Mouse (Mus musculus): ENCODE results near the gene Nr1d1. TPM values are rescaled to one million over a fixed set of nuclear protein-coding genes. Genes with fewer than 3 reads are reported as not detected.

Nr1d1 gene
- polyA plus RNA-seq, 1 experiment from 2014 or later, result 0.69 TPM

GRCm38 (mm10) chr11:98786359-98787214, 11.5 kb upstream of the Nr1d1 start:
- H3K4me1 ChIP-seq (ENCODE audit: control insufficient read depth, insufficient read depth, low read length), result peaks cover 19% of the 10 kb centered on the region
- H3K4me3 ChIP-seq (ENCODE audit: low read depth, low read length), result no peak overlapping the region
- 4% methylated on average over 14 of the region's 15 CpGs for WGBS
- H3K27me3 ChIP-seq (ENCODE audit: control insufficient read depth, insufficient read depth, low read length), result no peaks in the 10 kb centered on the region
- ATAC-seq (replicated peaks; ENCODE audit: insufficient number of reproducible peaks, low FRiP score, low TSS enrichment, low read depth) (peak; percentile 55), DNase-seq (ENCODE audit: low spot score) (peak; percentile 97)
- no peak overlapping the region for H3K4me2 ChIP-seq (ENCODE audit: low read depth, low read length)
- no peaks in the 10 kb centered on the region for H3K9me3 ChIP-seq (replicated peaks; ENCODE audit: control insufficient read depth, low read length)
- no peak overlapping the region for H3K9ac ChIP-seq (replicated peaks; ENCODE audit: low read length)
- no peaks in the 10 kb centered on the region for H3K36me3 ChIP-seq (replicated peaks; ENCODE audit: control insufficient read depth, insufficient read depth, low read depth, low read length)
- 0 out of 2 replicates have a peak overlapping the region, but pooled peaks have one; percentile 32 for H3K27ac ChIP-seq (replicated peaks; ENCODE audit: low read depth, low read length)

GRCm38 (mm10) chr11:98785772-98786281, 10.7 kb upstream of the Nr1d1 start:
- H3K36me3 ChIP-seq (replicated peaks; ENCODE audit: control insufficient read depth, insufficient read depth, low read depth, low read length), result no peaks in the 10 kb centered on the region
- H3K4me1 ChIP-seq (ENCODE audit: control insufficient read depth, insufficient read depth, low read length), result peaks cover 19% of the 10 kb centered on the region
- no peak overlapping the region for H3K4me2 ChIP-seq (ENCODE audit: low read depth, low read length)
- no peaks in the 10 kb centered on the region for H3K9me3 ChIP-seq (replicated peaks; ENCODE audit: control insufficient read depth, low read length)
- no peaks in the 10 kb centered on the region for H3K27me3 ChIP-seq (ENCODE audit: control insufficient read depth, insufficient read depth, low read length)
- ATAC-seq (replicated peaks; ENCODE audit: insufficient number of reproducible peaks, low FRiP score, low TSS enrichment, low read depth) (no peak), DNase-seq (ENCODE audit: low spot score) (peak; percentile 73)
- 15% methylated on average over 12 of the region's 12 CpGs for WGBS
- H3K27ac ChIP-seq (replicated peaks; ENCODE audit: low read depth, low read length), result 0 out of 2 replicates have a peak overlapping the region, but pooled peaks have one; percentile 10
- no peak overlapping the region for H3K4me3 ChIP-seq (ENCODE audit: low read depth, low read length)
- H3K9ac ChIP-seq (replicated peaks; ENCODE audit: low read length), result no peak overlapping the region

- Histone ChIP-seq H3K9ac (replicated peaks; ENCODE audit: low read length) (no peak overlapping the region), H3K36me3 (replicated peaks; ENCODE audit: control insufficient read depth, insufficient read depth, low read depth, low read length) (no peaks in the 10 kb centered on the region), H3K27me3 (ENCODE audit: control insufficient read depth, insufficient read depth, low read length) (no peaks in the 10 kb centered on the region), H3K9me3 (replicated peaks; ENCODE audit: control insufficient read depth, low read length) (no peaks in the 10 kb centered on the region), H3K4me1 (ENCODE audit: control insufficient read depth, insufficient read depth, low read length) (peaks cover 19% of the 10 kb centered on the region), H3K4me3 (ENCODE audit: low read depth, low read length) (no peak overlapping the region), H3K4me2 (ENCODE audit: low read depth, low read length) (no peak overlapping the region), H3K27ac (replicated peaks; ENCODE audit: low read depth, low read length) (0 out of 2 replicates have a peak overlapping the region, but pooled peaks have one; percentile 22)
- DNase-seq (ENCODE audit: low spot score) (no peak), ATAC-seq (replicated peaks; ENCODE audit: insufficient number of reproducible peaks, low FRiP score, low TSS enrichment, low read depth) (no peak)
- 64% methylated on average over 10 of the region's 10 CpGs for WGBS
Observed at GRCm38 (mm10) chr11:98785214-98785613, 10.1 kb upstream of the Nr1d1 start.

GRCm38 (mm10) chr11:98784139-98784538, 9.0 kb upstream of the Nr1d1 start:
- Histone ChIP-seq H3K4me1 (ENCODE audit: control insufficient read depth, insufficient read depth, low read length) (peaks cover 19% of the 10 kb centered on the region), H3K4me2 (ENCODE audit: low read depth, low read length) (no peak overlapping the region), H3K9me3 (replicated peaks; ENCODE audit: control insufficient read depth, low read length) (no peaks in the 10 kb centered on the region), H3K36me3 (replicated peaks; ENCODE audit: control insufficient read depth, insufficient read depth, low read depth, low read length) (no peaks in the 10 kb centered on the region), H3K4me3 (ENCODE audit: low read depth, low read length) (no peak overlapping the region), H3K27me3 (ENCODE audit: control insufficient read depth, insufficient read depth, low read length) (no peaks in the 10 kb centered on the region), H3K9ac (replicated peaks; ENCODE audit: low read length) (no peak overlapping the region), H3K27ac (replicated peaks; ENCODE audit: low read depth, low read length) (no peak overlapping the region)
- ATAC-seq (replicated peaks; ENCODE audit: insufficient number of reproducible peaks, low FRiP score, low TSS enrichment, low read depth) (no peak), DNase-seq (ENCODE audit: low spot score) (no peak)
- 67% methylated on average over 4 of the region's 4 CpGs for WGBS

GRCm38 (mm10) chr11:98783236-98783696, 8.1 kb upstream of the Nr1d1 start:
- DNase-seq (ENCODE audit: low spot score) (peak; percentile 82), ATAC-seq (replicated peaks; ENCODE audit: insufficient number of reproducible peaks, low FRiP score, low TSS enrichment, low read depth) (peak; percentile 44; the same call in 1 of the 2 replicates)
- Histone ChIP-seq H3K9ac (replicated peaks; ENCODE audit: low read length) (peak overlapping the region; percentile 63), H3K4me2 (ENCODE audit: low read depth, low read length) (peak overlapping the region; percentile 44), H3K4me1 (ENCODE audit: control insufficient read depth, insufficient read depth, low read length) (peaks cover 19% of the 10 kb centered on the region), H3K4me3 (ENCODE audit: low read depth, low read length) (peak overlapping the region; percentile 11; the same call in 1 of the 2 replicates), H3K27me3 (ENCODE audit: control insufficient read depth, insufficient read depth, low read length) (no peaks in the 10 kb centered on the region), H3K9me3 (replicated peaks; ENCODE audit: control insufficient read depth, low read length) (no peaks in the 10 kb centered on the region), H3K27ac (replicated peaks; ENCODE audit: low read depth, low read length) (peak overlapping the region; percentile 77), H3K36me3 (replicated peaks; ENCODE audit: control insufficient read depth, insufficient read depth, low read depth, low read length) (no peaks in the 10 kb centered on the region)
- WGBS, result 1% methylated on average over 20 of the region's 20 CpGs

DNA sequence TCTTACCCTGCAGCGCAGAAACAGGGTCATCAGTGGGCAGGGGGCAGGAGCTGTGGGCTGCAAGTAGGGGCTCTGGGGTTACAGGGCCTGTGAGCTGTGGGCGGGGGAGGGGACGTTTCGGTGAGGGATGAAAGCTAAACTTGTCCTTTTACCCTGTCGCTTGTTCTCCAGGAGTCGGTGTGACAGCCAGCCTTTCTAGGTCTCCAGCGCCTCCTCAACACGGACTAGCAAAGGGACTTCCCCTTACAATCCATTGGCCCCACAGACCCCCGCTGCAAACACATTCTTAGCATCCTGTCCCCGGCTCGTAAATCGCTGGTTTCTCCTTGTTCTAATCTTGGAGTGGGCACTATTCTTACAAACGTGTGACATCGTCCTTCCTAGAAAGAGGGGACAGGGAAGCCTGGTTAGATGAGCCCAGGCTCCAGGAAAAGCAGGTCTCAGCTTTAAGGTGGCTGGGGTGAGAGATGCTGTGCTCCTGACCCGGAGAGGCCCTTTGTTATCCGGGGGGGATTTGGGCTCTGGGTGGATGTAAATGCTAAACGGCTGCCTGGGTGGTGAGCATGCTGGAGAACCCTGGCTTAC, 7.6 kb upstream of the Nr1d1 start:
- H3K4me1 ChIP-seq (ENCODE audit: control insufficient read depth, insufficient read depth, low read length), result peaks cover 19% of the 10 kb centered on the region
- WGBS, result 1% methylated on average over 17 of the region's 17 CpGs
- no peak overlapping the region for H3K4me3 ChIP-seq (ENCODE audit: low read depth, low read length)

DNA sequence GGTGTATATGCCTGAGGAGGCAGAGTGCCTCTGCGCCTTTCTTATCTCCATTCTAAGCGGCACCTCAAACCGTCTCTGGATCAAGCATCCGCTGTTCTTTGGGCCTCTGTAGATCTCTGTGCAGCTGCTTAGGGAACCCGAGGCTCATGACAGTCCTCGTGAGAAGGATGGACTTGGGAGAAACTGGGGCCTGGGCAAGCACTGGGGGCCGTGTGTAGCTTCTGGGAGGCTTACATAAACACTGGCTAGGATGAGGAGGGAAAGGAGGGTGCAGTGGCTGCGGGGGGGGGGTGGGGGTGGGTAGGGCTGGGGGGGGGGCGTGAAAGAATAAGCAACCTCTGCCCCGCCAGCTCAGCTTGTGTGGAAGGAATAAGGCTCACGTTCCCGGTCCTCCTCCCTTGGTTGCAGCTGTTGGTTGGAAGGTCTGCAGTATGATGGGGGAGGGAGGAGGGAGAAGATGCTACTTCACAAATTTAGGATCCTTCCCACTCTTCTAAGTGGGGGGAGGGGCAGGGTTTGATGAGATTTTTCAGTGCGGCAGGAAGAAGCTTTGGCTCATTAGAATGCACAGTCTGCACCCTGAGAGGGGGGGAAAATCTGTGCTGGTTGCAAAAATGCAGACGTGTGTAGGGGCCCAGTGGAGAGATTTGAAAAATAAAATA, 6.8 kb upstream of the Nr1d1 start:
- Histone ChIP-seq H3K36me3 (replicated peaks; ENCODE audit: control insufficient read depth, insufficient read depth, low read depth, low read length) (no peaks in the 10 kb centered on the region), H3K9me3 (replicated peaks; ENCODE audit: control insufficient read depth, low read length) (no peaks in the 10 kb centered on the region), H3K9ac (replicated peaks; ENCODE audit: low read length) (no peak overlapping the region; the same call in 1 of the 2 replicates), H3K4me2 (ENCODE audit: low read depth, low read length) (no peak overlapping the region), H3K4me1 (ENCODE audit: control insufficient read depth, insufficient read depth, low read length) (peaks cover 19% of the 10 kb centered on the region), H3K27ac (replicated peaks; ENCODE audit: low read depth, low read length) (peak overlapping the region; percentile 77), H3K4me3 (ENCODE audit: low read depth, low read length) (no peak overlapping the region), H3K27me3 (ENCODE audit: control insufficient read depth, insufficient read depth, low read length) (no peaks in the 10 kb centered on the region)
- ATAC-seq (replicated peaks; ENCODE audit: insufficient number of reproducible peaks, low FRiP score, low TSS enrichment, low read depth) (no peak), DNase-seq (ENCODE audit: low spot score) (peak; percentile 62)
- WGBS, result 11% methylated on average over 13 of the region's 14 CpGs

More for the DNA sequence above, 7.6 kb upstream of the Nr1d1 start:
- H3K27ac ChIP-seq (replicated peaks; ENCODE audit: low read depth, low read length), result peak overlapping the region; percentile 77
- H3K27me3 ChIP-seq (ENCODE audit: control insufficient read depth, insufficient read depth, low read length), result no peaks in the 10 kb centered on the region
- H3K4me2 ChIP-seq (ENCODE audit: low read depth, low read length), result peak overlapping the region; percentile 44
- ATAC-seq (replicated peaks; ENCODE audit: insufficient number of reproducible peaks, low FRiP score, low TSS enrichment, low read depth) (no peak), DNase-seq (ENCODE audit: low spot score) (peak; percentile 37)
- H3K9ac ChIP-seq (replicated peaks; ENCODE audit: low read length), result peak overlapping the region; percentile 63
- H3K36me3 ChIP-seq (replicated peaks; ENCODE audit: control insufficient read depth, insufficient read depth, low read depth, low read length), result no peaks in the 10 kb centered on the region
- no peaks in the 10 kb centered on the region for H3K9me3 ChIP-seq (replicated peaks; ENCODE audit: control insufficient read depth, low read length)

Measured in embryonic facial prominence, embryonic 11.5 days (tissue).